Mouse (Mus musculus) small intestine, adult 2 months (tissue): ENCODE data around the gene E430018J23Rik.

Experiments used
- CTCF ChIP-seq: fragments of 200-500 bp; IDR thresholded peaks from 2 replicates; pipeline ENCODE4 v1.5.1; 2012; ENCODE audit warnings: low read depth, mild to moderate bottlenecking, control low read depth, inconsistent platforms, low read length, moderate library complexity, mixed read lengths; ENCODE audit not compliant: insufficient replicate concordance, insufficient read length; ENCODE audit errors: extremely low read depth
- POLR2A ChIP-seq: fragments of 200-500 bp; IDR thresholded peaks from 2 replicates; pipeline ENCODE4 v1.6.1; 2012; ENCODE audit warnings: low read depth, mild to moderate bottlenecking, control low read depth, inconsistent platforms, low read length, moderate library complexity

- TF ChIP-seq POLR2A (no peak), CTCF (no peak)
These were observed 35.0 kb downstream of the E430018J23Rik start for GRCm38 (mm10) chr7:127358472-127358871.
